Mouse (Mus musculus): Measurements from ENCODE around the gene 1700012P22Rik.

DNA sequence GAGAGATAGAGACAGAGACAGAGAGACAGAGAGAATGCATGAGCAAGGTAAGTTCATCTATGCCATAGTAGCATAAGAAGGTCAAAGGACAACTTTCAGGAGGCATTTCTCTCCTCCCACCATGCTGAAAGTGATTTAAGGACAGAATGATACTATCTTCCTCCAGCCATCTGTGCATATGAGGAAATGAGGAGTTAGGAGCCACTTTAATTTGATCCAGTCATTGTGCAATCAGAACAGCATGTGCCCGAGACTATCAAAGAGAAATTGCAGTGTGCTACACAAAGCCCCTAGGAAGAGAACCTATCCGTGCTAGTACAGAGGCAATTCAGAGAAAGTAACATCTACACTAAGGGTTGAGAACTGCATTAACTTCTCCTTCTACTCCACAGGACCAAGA lies 10.0 kb upstream of the 1700012P22Rik start:
- no peak for TF ChIP-seq CTCF (IDR thresholded peaks at IDR 0.05; ENCODE audit: low read depth)
- no peak for TF ChIP-seq EP300 (IDR thresholded peaks at IDR 0.05; ENCODE audit: low read depth)
